Mouse (Mus musculus): ENCODE measurements around the gene Foxk1. TPM values are rescaled to one million over a fixed set of nuclear protein-coding genes. Genes with fewer than 3 reads are reported as not detected.

Gene Foxk1
- polyA plus RNA-seq, 1 experiment from 2014 or later: 3.7 TPM

- WGBS: 56% methylated on average over 6 of the region's 6 CpGs
- Histone ChIP-seq H3K27ac (ENCODE audit: low read length) (no peak overlapping the region), H3K9me3 (replicated peaks; ENCODE audit: control insufficient read depth, low read length) (no peaks in the 10 kb centered on the region), H3K4me2 (ENCODE audit: low read depth, low read length) (no peak overlapping the region), H3K36me3 (ENCODE audit: control insufficient read depth, insufficient read depth, low read length) (no peaks in the 10 kb centered on the region), H3K27me3 (ENCODE audit: control insufficient read depth, insufficient read depth, low read length) (no peaks in the 10 kb centered on the region), H3K9ac (ENCODE audit: low read length) (0 out of 2 replicates have a peak overlapping the region, but pooled peaks have one; percentile 1), H3K4me3 (replicated peaks; ENCODE audit: low read length) (no peak overlapping the region), H3K4me1 (ENCODE audit: control insufficient read depth, insufficient read depth, low read length) (peaks cover 20% of the 10 kb centered on the region; the same call in 1 of the 2 replicates)
- ATAC-seq (ENCODE audit: insufficient read depth, low FRiP score): no peak
Measured at GRCm38 (mm10) chr5:142412678-142413385, 11.5 kb downstream of the Foxk1 start.

GRCm38 (mm10) chr5:142413723-142414445, 12.6 kb downstream of the Foxk1 start:
- H3K9ac ChIP-seq (ENCODE audit: low read length): no peak overlapping the region
- H3K36me3 ChIP-seq (ENCODE audit: control insufficient read depth, insufficient read depth, low read length): no peaks in the 10 kb centered on the region
- no peak overlapping the region for H3K4me2 ChIP-seq (ENCODE audit: low read depth, low read length)
- no peaks in the 10 kb centered on the region for H3K9me3 ChIP-seq (replicated peaks; ENCODE audit: control insufficient read depth, low read length)
- H3K4me1 ChIP-seq (ENCODE audit: control insufficient read depth, insufficient read depth, low read length): peaks cover 20% of the 10 kb centered on the region; the same call in 1 of the 2 replicates
- ATAC-seq (ENCODE audit: insufficient read depth, low FRiP score): no peak
- H3K27me3 ChIP-seq (ENCODE audit: control insufficient read depth, insufficient read depth, low read length): no peaks in the 10 kb centered on the region
- no peak overlapping the region for H3K4me3 ChIP-seq (replicated peaks; ENCODE audit: low read length)
- 61% methylated on average over 9 of the region's 9 CpGs for WGBS
- no peak overlapping the region for H3K27ac ChIP-seq (ENCODE audit: low read length)

GRCm38 (mm10) chr5:142415401-142415800, 14.1 kb downstream of the Foxk1 start:
- no peak overlapping the region for H3K27ac ChIP-seq (ENCODE audit: low read length)
- no peak overlapping the region for H3K4me2 ChIP-seq (ENCODE audit: low read depth, low read length)
- peaks cover 20% of the 10 kb centered on the region; the same call in 1 of the 2 replicates for H3K4me1 ChIP-seq (ENCODE audit: control insufficient read depth, insufficient read depth, low read length)
- 66% methylated on average over 6 of the region's 6 CpGs for WGBS
- no peaks in the 10 kb centered on the region for H3K9me3 ChIP-seq (replicated peaks; ENCODE audit: control insufficient read depth, low read length)
- H3K27me3 ChIP-seq (ENCODE audit: control insufficient read depth, insufficient read depth, low read length): no peaks in the 10 kb centered on the region
- no peak overlapping the region for H3K4me3 ChIP-seq (replicated peaks; ENCODE audit: low read length)
- no peak overlapping the region for H3K9ac ChIP-seq (ENCODE audit: low read length)
- no peak for ATAC-seq (ENCODE audit: insufficient read depth, low FRiP score)
- H3K36me3 ChIP-seq (ENCODE audit: control insufficient read depth, insufficient read depth, low read length): no peaks in the 10 kb centered on the region

GRCm38 (mm10) chr5:142416070-142416775, 14.9 kb downstream of the Foxk1 start:
- 24% methylated on average over 14 of the region's 14 CpGs for WGBS
- Histone ChIP-seq H3K4me3 (replicated peaks; ENCODE audit: low read length) (no peak overlapping the region), H3K9ac (ENCODE audit: low read length) (no peak overlapping the region; the same call in 1 of the 2 replicates), H3K27ac (ENCODE audit: low read length) (peak overlapping the region; percentile 21; the same call in 1 of the 2 replicates), H3K36me3 (ENCODE audit: control insufficient read depth, insufficient read depth, low read length) (no peaks in the 10 kb centered on the region), H3K27me3 (ENCODE audit: control insufficient read depth, insufficient read depth, low read length) (no peaks in the 10 kb centered on the region), H3K9me3 (replicated peaks; ENCODE audit: control insufficient read depth, low read length) (no peaks in the 10 kb centered on the region), H3K4me2 (ENCODE audit: low read depth, low read length) (no peak overlapping the region), H3K4me1 (ENCODE audit: control insufficient read depth, insufficient read depth, low read length) (peaks cover 20% of the 10 kb centered on the region; the same call in 1 of the 2 replicates)
- ATAC-seq (ENCODE audit: insufficient read depth, low FRiP score): no peak

- Histone ChIP-seq H3K36me3 (ENCODE audit: control insufficient read depth, insufficient read depth, low read length) (no peaks in the 10 kb centered on the region), H3K4me2 (ENCODE audit: low read depth, low read length) (no peak overlapping the region), H3K4me1 (ENCODE audit: control insufficient read depth, insufficient read depth, low read length) (peaks cover 20% of the 10 kb centered on the region; the same call in 1 of the 2 replicates), H3K9ac (ENCODE audit: low read length) (no peak overlapping the region), H3K27me3 (ENCODE audit: control insufficient read depth, insufficient read depth, low read length) (no peaks in the 10 kb centered on the region), H3K4me3 (replicated peaks; ENCODE audit: low read length) (no peak overlapping the region), H3K27ac (ENCODE audit: low read length) (no peak overlapping the region), H3K9me3 (replicated peaks; ENCODE audit: control insufficient read depth, low read length) (no peaks in the 10 kb centered on the region)
- ATAC-seq (ENCODE audit: insufficient read depth, low FRiP score): no peak
- WGBS: 82% methylated on average over 3 of the region's 3 CpGs
Measured at GRCm38 (mm10) chr5:142417104-142417503, 15.8 kb downstream of the Foxk1 start.

- Histone ChIP-seq H3K4me2 (ENCODE audit: low read depth, low read length) (no peak overlapping the region), H3K27me3 (ENCODE audit: control insufficient read depth, insufficient read depth, low read length) (no peaks in the 10 kb centered on the region), H3K4me3 (replicated peaks; ENCODE audit: low read length) (no peak overlapping the region), H3K9ac (ENCODE audit: low read length) (no peak overlapping the region), H3K4me1 (ENCODE audit: control insufficient read depth, insufficient read depth, low read length) (peaks cover 14% of the 10 kb centered on the region; the same call in 1 of the 2 replicates), H3K27ac (ENCODE audit: low read length) (no peak overlapping the region), H3K36me3 (ENCODE audit: control insufficient read depth, insufficient read depth, low read length) (no peaks in the 10 kb centered on the region), H3K9me3 (replicated peaks; ENCODE audit: control insufficient read depth, low read length) (no peaks in the 10 kb centered on the region)
- ATAC-seq (ENCODE audit: insufficient read depth, low FRiP score): no peak
- 56% methylated on average over 9 of the region's 9 CpGs for WGBS
Measured at GRCm38 (mm10) chr5:142417876-142418275, 16.6 kb downstream of the Foxk1 start.

- ATAC-seq (ENCODE audit: insufficient read depth, low FRiP score): no peak
- H3K27me3 ChIP-seq (ENCODE audit: control insufficient read depth, insufficient read depth, low read length): no peaks in the 10 kb centered on the region
- WGBS: 92% methylated on average over 4 of the region's 4 CpGs
- no peak overlapping the region for H3K4me3 ChIP-seq (replicated peaks; ENCODE audit: low read length)
- peaks cover 10% of the 10 kb centered on the region; the same call in 1 of the 2 replicates for H3K4me1 ChIP-seq (ENCODE audit: control insufficient read depth, insufficient read depth, low read length)
- no peaks in the 10 kb centered on the region for H3K9me3 ChIP-seq (replicated peaks; ENCODE audit: control insufficient read depth, low read length)
- H3K9ac ChIP-seq (ENCODE audit: low read length): no peak overlapping the region
- no peaks in the 10 kb centered on the region for H3K36me3 ChIP-seq (ENCODE audit: control insufficient read depth, insufficient read depth, low read length)
- no peak overlapping the region for H3K4me2 ChIP-seq (ENCODE audit: low read depth, low read length)
- H3K27ac ChIP-seq (ENCODE audit: low read length): no peak overlapping the region
Measured at GRCm38 (mm10) chr5:142418419-142418818, 17.1 kb downstream of the Foxk1 start.

- Histone ChIP-seq H3K4me1 (ENCODE audit: control insufficient read depth, insufficient read depth, low read length) (peaks cover 24% of the 10 kb centered on the region), H3K27ac (ENCODE audit: low read length) (no peak overlapping the region), H3K36me3 (ENCODE audit: control insufficient read depth, insufficient read depth, low read length) (no peaks in the 10 kb centered on the region), H3K9me3 (replicated peaks; ENCODE audit: control insufficient read depth, low read length) (no peaks in the 10 kb centered on the region), H3K4me2 (ENCODE audit: low read depth, low read length) (no peak overlapping the region), H3K4me3 (replicated peaks; ENCODE audit: low read length) (no peak overlapping the region), H3K27me3 (ENCODE audit: control insufficient read depth, insufficient read depth, low read length) (no peaks in the 10 kb centered on the region), H3K9ac (ENCODE audit: low read length) (no peak overlapping the region)
- no peak for ATAC-seq (ENCODE audit: insufficient read depth, low FRiP score)
- WGBS: 87% methylated on average over 4 of the region's 4 CpGs
Measured at GRCm38 (mm10) chr5:142420317-142420716, 19.0 kb downstream of the Foxk1 start.
